Mouse (Mus musculus) brain, embryonic 14.5 days (tissue): Measurements from ENCODE around the gene Erbb3.

Source experiments
- CTCF ChIP-seq: fragments of 200-500 bp; IDR thresholded peaks from 2 replicates; pipeline ENCODE4 v1.5.1; 2012; ENCODE audit warnings: inconsistent platforms, mild to moderate bottlenecking, moderate library complexity, borderline replicate concordance; ENCODE audit not compliant: insufficient read depth, insufficient read length; ENCODE audit errors: extremely low read depth
- POLR2A ChIP-seq: fragments of 200-500 bp; IDR thresholded peaks from 2 replicates; pipeline ENCODE4 v1.6.1; 2012; ENCODE audit warnings: mild to moderate bottlenecking, inconsistent platforms, borderline replicate concordance; ENCODE audit not compliant: poor library complexity, insufficient read depth, insufficient read length, severe bottlenecking; ENCODE audit errors: extremely low read depth

DNA sequence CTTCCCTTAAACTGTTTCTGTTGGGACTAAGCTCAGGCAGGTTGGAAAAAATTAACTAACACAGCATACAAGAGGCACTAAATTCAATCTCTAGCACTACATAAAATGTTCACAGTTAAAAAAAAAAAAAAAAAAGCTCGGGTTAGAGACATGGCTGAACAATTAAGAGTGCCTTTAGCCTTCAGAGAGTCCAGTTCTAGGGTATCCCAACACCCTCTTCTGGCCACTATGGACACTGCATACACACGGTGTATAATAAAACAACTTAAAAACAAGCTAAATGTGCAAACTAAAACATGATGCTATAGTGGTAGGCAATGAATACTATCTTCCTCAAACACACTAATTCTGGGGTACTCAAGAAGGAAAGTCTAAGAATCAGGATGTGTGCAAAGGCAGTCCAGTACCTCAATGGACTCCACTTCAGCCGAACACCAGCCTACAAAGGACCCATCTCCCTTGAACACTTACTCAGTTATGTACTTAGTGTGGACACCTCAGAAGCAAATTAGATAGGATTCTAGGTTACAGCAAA is 32.6 kb upstream of the Erbb3 start:
- TF ChIP-seq CTCF (no peak), POLR2A (no peak)
